Mouse (Mus musculus) thymus, adult 2 months (tissue): Measurements from ENCODE around the gene Ddx39. TPM values are rescaled to one million over a fixed set of nuclear protein-coding genes. Genes with fewer than 3 reads are reported as not detected.

Source experiments
- DNase-seq: peaks from one replicate; pipeline ENCODE4 v3.0.0; 2021
- H3K27ac ChIP-seq: fragments of 200-500 bp; 2 replicates; pipeline ENCODE4 v1.5.1; 2012; ENCODE audit warnings: low read length, control low read depth; ENCODE audit not compliant: control insufficient read depth, insufficient read depth
- H3K27me3 ChIP-seq: fragments of 200-500 bp; 2 replicates; pipeline ENCODE4 v1.6.1; 2012; ENCODE audit warnings: mild to moderate bottlenecking, low read length, moderate library complexity, mixed read lengths; ENCODE audit not compliant: control insufficient read depth, insufficient read depth
- H3K36me3 ChIP-seq: fragments of 200-500 bp; 2 replicates; pipeline ENCODE4 v1.6.1; 2012; ENCODE audit warnings: mild to moderate bottlenecking, low read length, moderate library complexity; ENCODE audit not compliant: control insufficient read depth, insufficient read depth
- H3K4me1 ChIP-seq: fragments of 200-500 bp; replicated peaks from 2 replicates; pipeline ENCODE4 v1.6.1; 2012; ENCODE audit warnings: low read length; ENCODE audit not compliant: control insufficient read depth, insufficient read depth
- H3K4me3 ChIP-seq: fragments of 200-500 bp; 2 replicates; pipeline ENCODE4 v1.5.1; 2012; ENCODE audit warnings: mild to moderate bottlenecking, low read length, control low read depth, moderate library complexity; ENCODE audit not compliant: control insufficient read depth, insufficient read depth
- CTCF ChIP-seq: fragments of 200-500 bp; IDR thresholded peaks from 2 replicates; pipeline ENCODE4 v1.5.1; 2012; ENCODE audit warnings: mild to moderate bottlenecking, control low read depth, low read length, moderate library complexity, borderline replicate concordance; ENCODE audit not compliant: control insufficient read depth, poor library complexity, insufficient read depth; ENCODE audit errors: extremely low read depth
- POLR2A ChIP-seq: fragments of 200-500 bp; IDR thresholded peaks from 2 replicates; pipeline ENCODE4 v1.6.1; 2012; ENCODE audit warnings: mild to moderate bottlenecking, low read length, control low read depth, moderate library complexity; ENCODE audit not compliant: control insufficient read depth, poor library complexity, insufficient read depth; ENCODE audit errors: extremely low read depth
- WGBS: fragments of 180-500 bp; shearing (Covaris S2); methylation state at CpG from one replicate; pipeline ENCODE4 v1.1.7; 2018; 5-methylcytosine and 5-hydroxymethylcytosine counted together
- polyA plus RNA-seq: library from polyadenylated mRNA; depleted of rRNA; stranded (reverse); fragments of >200 nt; gene quantifications from 2 replicates; pipeline ENCODE4 v1.2.3, GENCODE M21; 2012; rRNA removed

Ddx39 gene
- polyA plus RNA-seq, 1 experiment = 157 TPM

DNA sequence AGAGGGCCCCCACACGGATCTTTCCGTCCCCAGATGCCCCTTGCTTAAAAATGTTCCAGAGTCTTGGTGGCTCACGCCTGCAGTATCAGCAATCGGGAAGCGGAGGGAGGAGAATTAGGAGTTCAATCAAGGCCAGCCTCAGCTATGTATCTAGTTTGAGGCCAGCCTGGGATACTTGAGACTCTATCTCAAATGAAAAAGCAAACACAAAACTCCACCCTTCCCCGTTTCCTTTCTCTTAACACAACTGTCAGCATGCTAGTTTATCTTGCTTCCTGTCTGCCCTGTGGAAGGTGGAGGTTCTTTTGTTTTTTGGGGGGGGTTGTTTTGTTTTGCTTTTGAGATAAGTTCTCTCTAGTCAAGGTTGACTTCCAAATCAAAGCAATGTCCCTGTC, 58.5 kb downstream of the Ddx39 start:
- peak overlapping the region; percentile 41 for H3K4me3 ChIP-seq
- no peaks in the 10 kb centered on the region for H3K36me3 ChIP-seq
- peak; percentile 28 for DNase-seq
- peak overlapping the region; percentile 95 for H3K27ac ChIP-seq
- no peaks in the 10 kb centered on the region for H3K27me3 ChIP-seq
- no peak for TF ChIP-seq POLR2A
- no peak for TF ChIP-seq CTCF
- peaks cover 36% of the 10 kb centered on the region for H3K4me1 ChIP-seq
- 35% methylated on average over 6 of the region's 6 CpGs for WGBS

DNA sequence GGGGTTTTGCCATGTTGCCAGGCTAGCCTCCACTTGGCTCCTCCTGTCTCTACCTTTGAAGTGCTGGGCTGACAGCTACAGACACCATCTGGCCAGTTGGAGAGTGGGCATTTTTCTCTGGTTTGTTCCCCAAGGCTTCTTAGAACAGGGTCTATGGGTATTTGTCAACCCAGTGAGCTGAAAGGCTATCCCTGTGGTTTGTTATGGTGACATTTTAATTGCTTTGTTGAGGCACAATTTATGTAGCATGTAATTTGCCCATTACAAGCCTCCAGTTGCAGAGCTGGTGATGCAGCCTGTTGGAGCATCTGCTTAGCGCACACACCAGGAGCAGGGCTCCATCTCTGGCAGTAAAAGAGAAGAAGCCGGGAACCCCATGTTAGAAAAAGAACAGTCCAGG, 59.2 kb downstream of the Ddx39 start:
- H3K27ac ChIP-seq = peak overlapping the region; percentile 88
- DNase-seq = no peak
- no peaks in the 10 kb centered on the region for H3K36me3 ChIP-seq
- H3K4me1 ChIP-seq = peaks cover 31% of the 10 kb centered on the region
- no peaks in the 10 kb centered on the region for H3K27me3 ChIP-seq
- WGBS = 97% methylated on average over 2 of the region's 2 CpGs
- H3K4me3 ChIP-seq = no peak overlapping the region
- TF ChIP-seq POLR2A = no peak
- TF ChIP-seq CTCF = no peak

Other genes starting within 250 kb of the Ddx39 start
- gene Olfr370, start 179.4 kb upstream of the Ddx39 start, polyA plus RNA-seq = not detected in 2 replicates
- 412 and 498 TPM in 2 replicates for gene Ndufb7, start 148.5 kb upstream of the Ddx39 start, polyA plus RNA-seq
- 577 and 705 TPM in 2 replicates for gene Tecr, start 107.2 kb upstream of the Ddx39 start, polyA plus RNA-seq
- 87.1 and 91.0 TPM in 2 replicates for gene Dnajb1, start 107.0 kb upstream of the Ddx39 start, polyA plus RNA-seq
- 50.2 and 58.6 TPM in 2 replicates for gene Gipc1, start 62.5 kb upstream of the Ddx39 start, polyA plus RNA-seq
- 0.50 and 0.61 TPM in 2 replicates for gene Ptger1, start 48.5 kb upstream of the Ddx39 start, polyA plus RNA-seq
- gene Pkn1, start 16.0 kb upstream of the Ddx39 start, polyA plus RNA-seq = 321 and 324 TPM in 2 replicates
- 190 and 193 TPM in 2 replicates for gene Adgre5, start 26.1 kb downstream of the Ddx39 start, polyA plus RNA-seq
- 170 and 184 TPM in 2 replicates for gene Adgrl1, start 184.9 kb downstream of the Ddx39 start, polyA plus RNA-seq
- 0.75 and 1.1 TPM in 2 replicates for gene Gm10644, start 240.0 kb downstream of the Ddx39 start, polyA plus RNA-seq
- 170 and 243 TPM in 2 replicates for gene Asf1b, start 240.3 kb downstream of the Ddx39 start, polyA plus RNA-seq